Mouse (Mus musculus) testis, adult 2 months (tissue): ENCODE measurements around the gene Lurap1.

Experiments
- CTCF ChIP-seq: fragments of 200-500 bp; IDR thresholded peaks from 2 replicates; pipeline ENCODE4 v1.5.1; 2012; ENCODE audit warnings: low read depth, mild to moderate bottlenecking, inconsistent platforms, low read length, moderate library complexity; ENCODE audit not compliant: control insufficient read depth, insufficient read depth, insufficient replicate concordance
- POLR2A ChIP-seq: fragments of 200-500 bp; IDR thresholded peaks from 2 replicates; pipeline ENCODE4 v1.6.1; 2012; ENCODE audit warnings: low read depth, mild to moderate bottlenecking, inconsistent platforms, low read length, moderate library complexity; ENCODE audit not compliant: control insufficient read depth

DNA sequence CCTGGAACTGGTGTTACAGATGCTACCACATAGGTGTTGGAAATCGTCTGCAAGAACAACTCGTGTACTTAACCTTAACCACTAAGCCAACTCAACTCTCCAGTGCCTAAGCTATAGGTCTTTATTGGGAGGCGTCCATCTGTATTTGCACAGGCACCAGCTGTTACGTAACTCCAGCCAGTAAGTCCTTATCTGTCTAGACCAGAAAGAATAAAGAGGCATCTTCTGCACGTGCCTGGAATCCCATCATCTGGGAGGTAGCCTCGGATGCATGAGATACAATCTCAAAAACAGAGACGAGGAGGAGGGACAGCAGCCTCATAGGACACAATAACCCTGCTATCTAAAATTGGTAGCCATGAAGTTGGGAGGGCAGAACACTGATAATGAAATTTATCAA is 50.2 kb downstream of the Lurap1 start:
- TF ChIP-seq POLR2A (no peak), CTCF (no peak)
